Mouse (Mus musculus) kidney, embryonic 14.5 days (tissue): ENCODE results near the gene Slc13a4. TPM values are rescaled to one million over a fixed set of nuclear protein-coding genes. Genes with fewer than 3 reads are reported as not detected.

ENCODE experiments used
- ATAC-seq: fragments of 200-750 bp; cut with Nextera tagmentation; 2 replicates; pipeline ENCODE4 v1.8.0; 2017; ENCODE audit warnings: moderate number of reproducible peaks, mild to moderate bottlenecking, moderate TSS enrichment, moderate library complexity; ENCODE audit not compliant: low FRiP score, low TSS enrichment
- H3K27ac ChIP-seq: fragments of 300-500 bp; sonication (generic); 2 replicates; pipeline ENCODE4 v1.5.1; 2014; ENCODE audit warnings: low read depth, mild to moderate bottlenecking, low read length, moderate library complexity, mixed read lengths
- H3K27me3 ChIP-seq: fragments of 300-500 bp; sonication (generic); 2 replicates; pipeline ENCODE4 v1.6.1; 2014; ENCODE audit warnings: mild to moderate bottlenecking, low read length; ENCODE audit not compliant: control insufficient read depth, insufficient read depth
- H3K36me3 ChIP-seq: fragments of 300-500 bp; sonication (generic); 2 replicates; pipeline ENCODE4 v1.6.1; 2014; ENCODE audit warnings: low read length, mixed read lengths; ENCODE audit not compliant: control insufficient read depth, insufficient read depth
- H3K4me1 ChIP-seq: fragments of 300-500 bp; sonication (generic); 2 replicates; pipeline ENCODE4 v1.6.1; 2014; ENCODE audit warnings: low read length, mixed read lengths; ENCODE audit not compliant: control insufficient read depth, insufficient read depth
- H3K4me2 ChIP-seq: fragments of 300-500 bp; sonication (generic); replicated peaks from 2 replicates; pipeline ENCODE4 v1.6.1; 2014; ENCODE audit warnings: low read depth, mild to moderate bottlenecking, low read length
- H3K4me3 ChIP-seq: fragments of 300-500 bp; sonication (generic); 2 replicates; pipeline ENCODE4 v1.5.1; 2014; ENCODE audit warnings: mild to moderate bottlenecking, low read length
- H3K9ac ChIP-seq: fragments of 300-500 bp; sonication (generic); 2 replicates; pipeline ENCODE4 v1.6.1; 2014; ENCODE audit warnings: low read depth, mild to moderate bottlenecking, low read length, moderate library complexity
- H3K9me3 ChIP-seq: fragments of 300-500 bp; sonication (generic); 2 replicates; pipeline ENCODE4 v1.6.1; 2016; ENCODE audit warnings: low read length; ENCODE audit not compliant: control insufficient read depth
- WGBS: fragments of 180-500 bp; shearing (Covaris S2); extraction: QIAGEN DNeasy Blood & Tissue Kit; methylation state at CpG from one replicate; pipeline ENCODE4 v1.1.7; 2014; 5-methylcytosine and 5-hydroxymethylcytosine counted together
- polyA plus RNA-seq: library from polyadenylated mRNA; unstranded; fragments of >200 nt; fragmentation: Nextera tagmentation; extraction: Ambion mirVana; gene quantifications from 2 replicates; pipeline ENCODE4 v1.2.1, GENCODE M21; 2014

Slc13a4 gene
- polyA plus RNA-seq, 1 experiment from 2014 or later = 0.05 TPM

DNA sequence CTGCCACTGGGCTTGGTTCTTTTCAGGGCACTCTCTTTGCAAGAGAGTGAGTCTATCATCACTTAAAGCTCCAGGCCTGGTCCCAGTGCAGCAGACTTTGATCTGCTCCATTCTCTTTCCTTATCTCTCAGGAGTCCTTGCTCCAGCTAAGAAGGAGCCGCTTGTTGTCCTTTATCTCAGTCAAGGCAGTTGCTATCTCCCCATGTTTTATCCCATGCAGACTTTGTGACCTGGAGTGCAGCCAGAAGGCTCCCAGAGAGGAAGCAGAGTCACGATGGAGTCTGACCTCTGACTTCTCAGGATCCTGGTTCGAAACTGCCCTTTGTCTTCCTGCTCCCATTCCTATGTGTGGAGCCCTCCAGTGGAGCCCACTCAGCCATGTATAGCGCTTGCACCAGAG is 13.2 kb upstream of the Slc13a4 start:
- no peak for ATAC-seq
- no peak overlapping the region for H3K4me3 ChIP-seq
- H3K27ac ChIP-seq = no peak overlapping the region
- no peak overlapping the region for H3K9ac ChIP-seq
- no peaks in the 10 kb centered on the region for H3K27me3 ChIP-seq
- no peaks in the 10 kb centered on the region for H3K36me3 ChIP-seq
- WGBS = 75% methylated on average over 4 of the region's 4 CpGs
- no peak overlapping the region for H3K4me2 ChIP-seq
- H3K9me3 ChIP-seq = no peaks in the 10 kb centered on the region
- no peaks in the 10 kb centered on the region for H3K4me1 ChIP-seq

DNA sequence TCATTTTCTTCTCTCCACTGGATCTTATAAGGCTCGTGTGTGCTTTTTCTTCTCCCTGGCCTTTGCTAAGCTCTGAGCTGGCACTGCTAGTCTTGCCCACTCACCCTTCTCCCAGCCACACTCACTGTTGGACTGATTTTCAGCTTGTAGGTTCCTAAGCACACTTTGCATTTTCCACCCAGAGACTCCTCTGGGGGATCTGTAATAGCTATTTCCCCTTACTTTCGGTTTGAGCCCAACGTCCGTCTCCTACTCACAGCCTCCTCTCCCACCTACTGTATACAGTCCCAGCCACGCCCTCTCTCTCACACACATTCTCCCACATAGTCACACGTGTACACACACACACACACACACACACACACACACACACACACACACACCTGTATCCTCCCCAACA is 11.9 kb upstream of the Slc13a4 start:
- H3K9ac ChIP-seq = no peak overlapping the region
- no peaks in the 10 kb centered on the region for H3K27me3 ChIP-seq
- H3K27ac ChIP-seq = no peak overlapping the region
- H3K4me1 ChIP-seq = no peaks in the 10 kb centered on the region
- H3K4me2 ChIP-seq = no peak overlapping the region
- no peaks in the 10 kb centered on the region for H3K36me3 ChIP-seq
- WGBS = 85% methylated on average over 6 of the region's 6 CpGs
- H3K4me3 ChIP-seq = no peak overlapping the region
- H3K9me3 ChIP-seq = no peaks in the 10 kb centered on the region
- no peak for ATAC-seq

- no peak overlapping the region for H3K4me2 ChIP-seq
- no peak overlapping the region for H3K4me3 ChIP-seq
- no peak for ATAC-seq
- H3K9ac ChIP-seq = no peak overlapping the region
- no peaks in the 10 kb centered on the region for H3K27me3 ChIP-seq
- H3K36me3 ChIP-seq = no peaks in the 10 kb centered on the region
- H3K9me3 ChIP-seq = no peaks in the 10 kb centered on the region
- H3K27ac ChIP-seq = no peak overlapping the region
- WGBS = 94% methylated on average over 8 of the region's 8 CpGs
- H3K4me1 ChIP-seq = no peaks in the 10 kb centered on the region
Measured at GRCm38 (mm10) chr6:35313520-35313919, 5.6 kb upstream of the Slc13a4 start.

DNA sequence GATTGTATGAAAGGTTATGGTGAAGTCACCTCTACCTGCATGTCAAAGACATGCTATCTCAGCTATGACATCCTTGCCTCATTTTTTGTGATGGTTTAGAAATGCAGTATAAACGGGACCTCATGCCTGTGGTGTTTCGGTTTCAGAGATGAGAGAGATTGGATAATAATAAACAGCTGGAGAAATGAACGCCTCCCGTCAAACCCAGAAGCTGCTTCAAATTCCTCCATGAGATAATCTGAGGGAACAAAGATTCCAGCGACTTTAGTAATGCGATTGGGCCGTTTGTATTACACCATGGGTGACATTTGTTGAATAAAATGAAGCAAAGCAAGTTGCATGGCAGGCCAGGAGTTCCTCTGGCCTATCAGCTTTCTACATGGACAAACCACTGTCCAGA is 1.5 kb upstream of the Slc13a4 start:
- H3K9me3 ChIP-seq = no peaks in the 10 kb centered on the region
- no peak overlapping the region for H3K9ac ChIP-seq
- no peaks in the 10 kb centered on the region for H3K27me3 ChIP-seq
- no peak overlapping the region for H3K4me3 ChIP-seq
- H3K4me2 ChIP-seq = no peak overlapping the region
- no peaks in the 10 kb centered on the region for H3K36me3 ChIP-seq
- H3K4me1 ChIP-seq = no peaks in the 10 kb centered on the region
- no peak overlapping the region for H3K27ac ChIP-seq
- 73% methylated on average over 7 of the region's 7 CpGs for WGBS
- no peak for ATAC-seq

DNA sequence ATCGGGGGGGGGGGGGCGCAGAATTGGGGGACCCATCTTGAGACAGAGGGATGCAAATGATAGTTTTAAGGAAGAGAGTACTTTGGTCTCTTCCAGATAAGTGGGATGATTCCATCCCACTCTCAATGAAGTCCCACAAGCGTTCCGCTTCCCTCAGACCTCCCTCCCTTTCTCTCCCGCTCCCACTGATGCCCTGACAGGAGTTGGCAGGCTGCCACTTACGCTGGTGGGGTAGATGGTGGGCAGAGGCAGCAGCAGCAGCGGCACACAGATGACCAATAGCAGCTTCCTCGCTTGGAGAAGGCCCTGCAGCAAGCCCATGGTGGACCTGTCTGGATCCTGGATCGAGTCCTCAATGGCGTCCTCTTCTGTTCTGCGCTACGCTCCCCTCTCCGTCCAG is 795 bp downstream of the Slc13a4 start:
- Histone ChIP-seq H3K4me1 (no peaks in the 10 kb centered on the region), H3K4me2 (no peak overlapping the region), H3K27me3 (no peaks in the 10 kb centered on the region), H3K9ac (no peak overlapping the region), H3K36me3 (no peaks in the 10 kb centered on the region), H3K27ac (no peak overlapping the region), H3K4me3 (no peak overlapping the region), H3K9me3 (no peaks in the 10 kb centered on the region)
- 78% methylated on average over 13 of the region's 13 CpGs for WGBS
- ATAC-seq = no peak

DNA sequence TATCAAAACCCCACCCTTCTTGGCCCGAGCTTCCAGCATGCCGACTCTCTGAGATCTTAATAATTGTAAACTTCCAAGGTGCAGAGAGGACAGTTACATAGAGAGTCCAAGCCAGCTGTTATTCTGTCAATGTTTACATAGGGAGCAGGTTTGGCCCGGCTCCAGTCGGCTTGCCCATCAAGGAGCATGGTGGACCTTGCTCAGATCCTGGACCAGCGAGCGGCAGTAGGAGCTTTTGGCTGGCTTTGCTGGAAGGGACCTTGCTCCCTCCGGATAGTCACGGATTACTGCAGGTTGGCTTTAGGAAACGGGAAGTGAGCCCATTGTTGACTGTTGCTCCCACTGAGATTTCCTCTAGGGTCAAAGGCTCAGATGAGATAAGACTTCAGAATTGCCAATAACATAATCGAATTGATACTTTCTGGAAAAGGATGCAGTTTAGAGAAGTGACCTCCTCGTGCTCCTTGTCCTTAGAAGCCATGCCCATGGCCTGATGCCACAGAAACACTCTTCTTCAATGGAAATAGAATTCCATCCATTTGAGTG is 4.5 kb downstream of the Slc13a4 start:
- no peaks in the 10 kb centered on the region for H3K36me3 ChIP-seq
- 81% methylated on average over 11 of the region's 11 CpGs for WGBS
- no peak overlapping the region for H3K27ac ChIP-seq
- H3K9ac ChIP-seq = no peak overlapping the region
- no peak overlapping the region for H3K4me2 ChIP-seq
- no peaks in the 10 kb centered on the region for H3K9me3 ChIP-seq
- ATAC-seq = no peak
- no peaks in the 10 kb centered on the region for H3K27me3 ChIP-seq
- no peaks in the 10 kb centered on the region for H3K4me1 ChIP-seq
- no peak overlapping the region for H3K4me3 ChIP-seq

DNA sequence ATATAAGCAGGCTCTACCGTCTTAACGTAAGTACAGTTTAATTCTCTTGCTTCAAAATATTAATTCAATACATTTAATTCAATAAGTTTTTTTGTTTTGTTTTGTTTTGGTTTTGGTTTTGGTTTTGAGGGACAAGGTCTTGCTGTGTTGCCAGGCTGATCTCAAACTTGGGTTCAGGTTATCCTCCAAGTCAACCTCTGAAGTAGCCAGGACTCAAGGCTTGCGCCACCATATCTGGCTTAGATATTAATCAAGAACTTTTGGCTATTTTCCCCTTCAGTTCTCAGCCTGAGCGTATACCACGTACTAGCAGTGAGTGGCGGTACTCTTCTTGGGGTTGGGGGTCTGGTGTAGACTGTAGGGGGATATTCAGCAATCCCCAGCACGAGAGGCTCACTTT is 5.3 kb downstream of the Slc13a4 start:
- no peak for ATAC-seq
- H3K27ac ChIP-seq = no peak overlapping the region
- no peaks in the 10 kb centered on the region for H3K4me1 ChIP-seq
- H3K27me3 ChIP-seq = no peaks in the 10 kb centered on the region
- H3K36me3 ChIP-seq = no peaks in the 10 kb centered on the region
- H3K9ac ChIP-seq = no peak overlapping the region
- WGBS = 93% methylated on average over 7 of the region's 7 CpGs
- no peak overlapping the region for H3K4me3 ChIP-seq
- H3K4me2 ChIP-seq = no peak overlapping the region
- H3K9me3 ChIP-seq = no peaks in the 10 kb centered on the region

DNA sequence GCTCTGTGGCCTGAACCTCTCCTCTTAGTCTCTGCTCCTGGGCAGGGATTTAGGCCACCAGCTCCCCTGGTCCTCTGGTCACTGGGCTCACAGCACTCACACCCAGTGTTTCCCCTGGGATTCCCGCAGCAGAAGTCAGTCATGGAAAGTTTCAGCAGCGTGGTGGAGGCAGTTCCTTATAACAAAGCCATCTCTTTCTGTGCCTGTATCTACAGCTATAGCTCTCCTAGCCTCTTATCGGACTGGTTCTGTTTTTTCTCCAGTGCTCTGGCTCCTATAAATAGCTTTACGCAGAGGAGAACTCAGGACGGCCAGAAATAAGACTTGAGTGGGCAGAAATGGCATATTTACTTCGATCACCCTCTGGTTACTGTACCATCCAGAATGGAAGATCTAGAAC is 9.6 kb downstream of the Slc13a4 start:
- Histone ChIP-seq H3K4me3 (no peak overlapping the region), H3K36me3 (no peaks in the 10 kb centered on the region), H3K4me2 (no peak overlapping the region), H3K9ac (no peak overlapping the region), H3K4me1 (no peaks in the 10 kb centered on the region), H3K9me3 (no peaks in the 10 kb centered on the region), H3K27me3 (no peaks in the 10 kb centered on the region), H3K27ac (no peak overlapping the region)
- no peak for ATAC-seq
- 87% methylated on average over 6 of the region's 6 CpGs for WGBS

- Histone ChIP-seq H3K36me3 (no peaks in the 10 kb centered on the region), H3K27me3 (no peaks in the 10 kb centered on the region), H3K9me3 (no peaks in the 10 kb centered on the region), H3K4me3 (no peak overlapping the region), H3K4me1 (no peaks in the 10 kb centered on the region), H3K9ac (no peak overlapping the region), H3K27ac (no peak overlapping the region), H3K4me2 (no peak overlapping the region)
- ATAC-seq = no peak
- WGBS = 91% methylated on average over 7 of the region's 7 CpGs
Measured at GRCm38 (mm10) chr6:35297516-35298227, 10.3 kb downstream of the Slc13a4 start.
